Mouse (Mus musculus): ENCODE measurements around the gene Hist1h3f.
A peak's percentile ranks its signal among the peaks of the same experiment; 100 is the strongest.

The Hist1h3f gene

GRCm38 (mm10) chr13:23543965-23544786 is at the start of gene Hist1h3f:
Hist1h3f (plus strand) TSS chr13:23544052.
- DNase-seq (ENCODE audit: low spot score in 2 of 2), result peak; percentile 71 to 83

GRCm38 (mm10) chr13:23495526-23495925 is 48.3 kb upstream of the Hist1h3f start:
- DNase-seq (ENCODE audit: low spot score in 2 of 2), result no peak

GRCm38 (mm10) chr13:23497656-23498321 is 46.1 kb upstream of the Hist1h3f start:
- no peak for DNase-seq (ENCODE audit: low spot score in 2 of 2)

GRCm38 (mm10) chr13:23498653-23499052 is 45.2 kb upstream of the Hist1h3f start:
- DNase-seq (ENCODE audit: low spot score in 2 of 2), result no peak

- DNase-seq (ENCODE audit: low spot score in 2 of 2), result no peak
Observed at GRCm38 (mm10) chr13:23499943-23500342, 43.9 kb upstream of the Hist1h3f start.

GRCm38 (mm10) chr13:23500424-23501200 is 43.2 kb upstream of the Hist1h3f start:
- peak; percentile 68 to 78 for DNase-seq (ENCODE audit: low spot score in 2 of 2)

GRCm38 (mm10) chr13:23501511-23501910 is 42.3 kb upstream of the Hist1h3f start:
- DNase-seq (ENCODE audit: low spot score in 2 of 2), result no peak

GRCm38 (mm10) chr13:23502031-23502567 is 41.8 kb upstream of the Hist1h3f start:
- no peak for DNase-seq (ENCODE audit: low spot score in 2 of 2)

GRCm38 (mm10) chr13:23502916-23503315 is 40.9 kb upstream of the Hist1h3f start:
- DNase-seq (ENCODE audit: low spot score in 2 of 2), result no peak

GRCm38 (mm10) chr13:23503797-23504196 is 40.1 kb upstream of the Hist1h3f start:
- peak; percentile 51 to 73 for DNase-seq (ENCODE audit: low spot score in 2 of 2)

GRCm38 (mm10) chr13:23505662-23506345 is 38.0 kb upstream of the Hist1h3f start:
- DNase-seq (ENCODE audit: low spot score in 2 of 2), result no peak

- DNase-seq (ENCODE audit: low spot score in 2 of 2), result peak; percentile 34 to 76
Observed at GRCm38 (mm10) chr13:23506351-23506750, 37.5 kb upstream of the Hist1h3f start.

GRCm38 (mm10) chr13:23506819-23507515 is 36.9 kb upstream of the Hist1h3f start:
- no peak for DNase-seq (ENCODE audit: low spot score in 2 of 2)

GRCm38 (mm10) chr13:23510127-23510526 is 33.7 kb upstream of the Hist1h3f start:
- DNase-seq (ENCODE audit: low spot score in 2 of 2), result no peak

- DNase-seq (ENCODE audit: low spot score in 2 of 2), result no peak
Observed at GRCm38 (mm10) chr13:23513517-23513916, 30.3 kb upstream of the Hist1h3f start.

GRCm38 (mm10) chr13:23515281-23515680 is 28.6 kb upstream of the Hist1h3f start:
- no peak for DNase-seq (ENCODE audit: low spot score in 2 of 2)

- DNase-seq (ENCODE audit: low spot score in 2 of 2), result no peak
Observed at GRCm38 (mm10) chr13:23515826-23516620, 27.8 kb upstream of the Hist1h3f start.

- DNase-seq (ENCODE audit: low spot score in 2 of 2), result peak; percentile 55 to 80
Observed at GRCm38 (mm10) chr13:23516822-23517602, 26.8 kb upstream of the Hist1h3f start.

Data from thymus, postnatal 10 days (tissue).